Mouse (Mus musculus): ENCODE results near the gene Rrp1b. TPM values are rescaled to one million over a fixed set of nuclear protein-coding genes. Genes with fewer than 3 reads are reported as not detected.
"Not testable (repeated sequence)": the region's sequence is repeated elsewhere in the genome, so short reads cannot be mapped to it uniquely, and the experiment has no call there.

Rrp1b gene
- polyA plus RNA-seq, 1 experiment = not detected

DNA sequence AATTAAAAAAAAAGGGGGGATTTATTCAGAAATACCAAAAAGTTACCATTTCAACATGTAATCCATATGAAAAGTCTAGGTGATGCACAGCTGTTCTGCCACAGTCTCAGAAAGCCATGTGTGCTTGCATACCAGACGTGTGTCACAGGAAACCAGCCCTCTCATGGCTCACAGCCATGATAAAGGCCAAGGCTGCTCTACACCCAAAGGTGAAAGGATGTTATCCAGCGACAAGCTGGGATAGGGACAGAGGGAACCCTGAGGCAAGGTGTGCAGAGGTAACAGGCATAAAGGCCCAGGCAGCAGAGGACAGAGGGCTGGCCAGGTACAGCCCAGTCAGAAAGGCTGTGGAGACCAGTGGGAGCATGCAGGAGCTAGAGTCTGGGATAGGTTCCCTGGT lies 27.8 kb downstream of the Rrp1b start:
- 75% methylated on average over 2 of the region's 2 CpGs for WGBS
- peaks cover 15% of the 10 kb centered on the region for H3K4me1 ChIP-seq (ENCODE audit: control insufficient read depth, insufficient read depth, low read length)
- no peak overlapping the region for H3K4me3 ChIP-seq (ENCODE audit: insufficient read depth, low read depth, low read length)
- TF ChIP-seq POLR2A (IDR thresholded peaks at IDR 0.05; ENCODE audit: insufficient read depth, low read depth, low read length) (no peak), CTCF (IDR thresholded peaks at IDR 0.05; ENCODE audit: insufficient read depth, low read depth, low read length) (no peak)
- peak overlapping the region; percentile 96 for H3K27ac ChIP-seq (ENCODE audit: insufficient read depth, low read depth, low read length)

DNA sequence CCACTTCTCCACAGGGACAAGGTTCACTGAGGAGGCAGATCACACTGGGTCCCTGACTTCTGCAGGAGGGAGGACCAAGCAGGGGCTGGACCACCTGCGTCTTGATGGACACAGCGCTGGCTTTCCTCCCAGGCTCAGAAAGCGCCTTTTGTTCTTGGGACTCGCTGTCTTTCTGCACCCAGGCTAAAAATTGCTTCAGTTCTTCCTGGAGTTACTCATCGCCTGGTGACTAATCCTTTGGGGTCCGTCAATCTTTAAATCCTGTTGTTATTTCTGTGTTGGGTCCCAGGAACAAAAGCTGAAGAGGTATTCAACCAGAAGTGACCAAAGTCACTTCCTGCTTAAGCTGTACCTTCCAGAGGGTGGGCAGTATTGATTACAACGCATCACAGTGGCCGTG lies 28.9 kb downstream of the Rrp1b start:
- peaks cover 15% of the 10 kb centered on the region for H3K4me1 ChIP-seq (ENCODE audit: control insufficient read depth, insufficient read depth, low read length)
- peak overlapping the region; percentile 96 for H3K27ac ChIP-seq (ENCODE audit: insufficient read depth, low read depth, low read length)
- 16% methylated on average over 8 of the region's 8 CpGs for WGBS
- not testable (repeated sequence) for H3K4me3 ChIP-seq (ENCODE audit: insufficient read depth, low read depth, low read length)

DNA sequence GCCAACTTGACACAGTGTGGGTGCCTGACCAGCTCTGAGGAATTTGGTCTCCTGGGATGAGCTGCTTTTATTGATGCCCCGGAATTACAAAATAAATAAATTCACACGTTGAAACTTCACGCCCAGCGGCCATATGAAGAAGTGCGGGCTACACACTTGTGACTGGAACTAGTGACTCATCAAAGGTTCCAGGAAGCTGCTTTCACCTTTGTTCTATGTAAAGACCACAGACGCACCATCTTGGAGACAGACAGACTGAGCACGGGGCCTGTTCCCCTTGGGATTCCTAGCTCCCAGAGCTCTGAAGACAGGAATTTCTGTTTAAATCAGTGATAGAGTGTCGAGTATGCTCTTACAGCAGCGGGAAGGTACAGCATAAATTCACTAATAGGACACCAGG lies 31.6 kb downstream of the Rrp1b start:
- peaks cover 15% of the 10 kb centered on the region for H3K4me1 ChIP-seq (ENCODE audit: control insufficient read depth, insufficient read depth, low read length)
- 76% methylated on average over 9 of the region's 9 CpGs for WGBS
- no peak overlapping the region for H3K27ac ChIP-seq (ENCODE audit: insufficient read depth, low read depth, low read length)
- H3K4me3 ChIP-seq (ENCODE audit: insufficient read depth, low read depth, low read length) = no peak overlapping the region
- TF ChIP-seq CTCF (IDR thresholded peaks at IDR 0.05; ENCODE audit: insufficient read depth, low read depth, low read length) (no peak), POLR2A (IDR thresholded peaks at IDR 0.05; ENCODE audit: insufficient read depth, low read depth, low read length) (no peak)

DNA sequence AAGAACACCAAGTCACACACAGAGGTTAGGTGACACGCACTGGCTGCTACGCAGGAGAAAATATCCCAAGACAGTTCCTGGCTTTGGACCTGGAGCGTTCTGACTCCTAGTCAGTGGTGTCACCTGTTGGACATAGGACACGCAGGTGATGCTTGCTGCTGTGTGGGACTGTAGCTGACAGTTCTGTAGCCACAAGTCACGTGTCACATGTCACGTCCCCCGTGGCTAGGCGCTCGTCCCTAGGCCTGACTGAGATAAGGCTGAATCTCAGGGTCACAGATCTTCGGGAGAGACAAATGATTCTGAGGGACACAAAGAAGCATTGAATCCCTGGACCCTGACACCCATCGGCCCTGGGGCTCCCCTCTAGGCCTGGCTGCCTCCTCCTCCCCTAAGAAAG lies 32.5 kb downstream of the Rrp1b start:
- TF ChIP-seq CTCF (IDR thresholded peaks at IDR 0.05; ENCODE audit: insufficient read depth, low read depth, low read length) (no peak), POLR2A (IDR thresholded peaks at IDR 0.05; ENCODE audit: insufficient read depth, low read depth, low read length) (no peak)
- no peak overlapping the region for H3K4me3 ChIP-seq (ENCODE audit: insufficient read depth, low read depth, low read length)
- 90% methylated on average over 11 of the region's 11 CpGs for WGBS
- H3K4me1 ChIP-seq (ENCODE audit: control insufficient read depth, insufficient read depth, low read length) = peaks cover 17% of the 10 kb centered on the region
- H3K27ac ChIP-seq (ENCODE audit: insufficient read depth, low read depth, low read length) = no peak overlapping the region

DNA sequence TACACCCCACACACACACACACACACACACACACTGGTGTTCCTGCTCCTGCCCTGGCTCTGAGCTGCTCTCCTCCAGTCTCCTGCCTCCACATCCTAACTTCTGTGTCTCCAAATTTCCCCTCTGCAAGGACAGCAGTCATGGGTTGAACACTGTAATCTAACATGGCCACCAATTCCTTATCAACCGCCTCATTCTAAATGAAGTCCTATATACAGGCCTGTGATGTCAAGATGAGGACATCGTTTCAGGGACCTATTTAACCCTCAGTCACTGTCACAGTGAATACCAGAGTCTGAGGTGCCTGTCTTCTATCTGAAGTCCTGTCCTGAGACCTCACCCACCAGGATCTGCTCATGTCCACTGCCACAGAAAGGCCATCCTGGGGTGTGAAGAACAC lies 32.9 kb downstream of the Rrp1b start:
- H3K27ac ChIP-seq (ENCODE audit: insufficient read depth, low read depth, low read length) = no peak overlapping the region
- peaks cover 14% of the 10 kb centered on the region for H3K4me1 ChIP-seq (ENCODE audit: control insufficient read depth, insufficient read depth, low read length)
- no peak overlapping the region for H3K4me3 ChIP-seq (ENCODE audit: insufficient read depth, low read depth, low read length)
- 90% methylated on average over 2 of the region's 2 CpGs for whole genome bisulfite sequencing
- no peak for TF ChIP-seq CTCF (IDR thresholded peaks at IDR 0.05; ENCODE audit: insufficient read depth, low read depth, low read length)
- TF ChIP-seq POLR2A (IDR thresholded peaks at IDR 0.05; ENCODE audit: insufficient read depth, low read depth, low read length) = no peak

DNA sequence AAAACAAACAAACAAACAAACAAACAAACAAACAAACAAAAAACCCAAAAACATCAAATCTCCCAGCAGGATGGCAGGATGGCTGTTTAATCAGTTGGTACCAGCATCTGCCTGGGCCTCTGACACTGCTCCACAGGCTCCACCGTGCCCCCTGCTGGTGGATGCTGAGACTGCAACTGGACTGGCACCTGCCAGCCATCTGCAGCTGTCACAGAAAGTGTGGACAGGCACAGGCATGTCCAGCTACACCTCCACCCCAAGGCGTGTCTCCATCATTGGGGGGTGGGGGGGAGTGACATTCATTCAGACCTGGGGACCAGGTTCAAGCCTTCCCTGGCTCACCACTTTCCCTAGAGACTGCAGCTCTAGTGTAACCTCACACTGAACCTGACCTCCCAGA lies 37.5 kb downstream of the Rrp1b start:
- no peak overlapping the region for H3K27ac ChIP-seq (ENCODE audit: insufficient read depth, low read depth, low read length)
- TF ChIP-seq CTCF (IDR thresholded peaks at IDR 0.05; ENCODE audit: insufficient read depth, low read depth, low read length) (peak; percentile 98), POLR2A (IDR thresholded peaks at IDR 0.05; ENCODE audit: insufficient read depth, low read depth, low read length) (no peak)
- WGBS = 4% methylated on average over 2 of the region's 2 CpGs
- H3K4me3 ChIP-seq (ENCODE audit: insufficient read depth, low read depth, low read length) = no peak overlapping the region
- H3K4me1 ChIP-seq (ENCODE audit: control insufficient read depth, insufficient read depth, low read length) = peaks cover 5% of the 10 kb centered on the region

DNA sequence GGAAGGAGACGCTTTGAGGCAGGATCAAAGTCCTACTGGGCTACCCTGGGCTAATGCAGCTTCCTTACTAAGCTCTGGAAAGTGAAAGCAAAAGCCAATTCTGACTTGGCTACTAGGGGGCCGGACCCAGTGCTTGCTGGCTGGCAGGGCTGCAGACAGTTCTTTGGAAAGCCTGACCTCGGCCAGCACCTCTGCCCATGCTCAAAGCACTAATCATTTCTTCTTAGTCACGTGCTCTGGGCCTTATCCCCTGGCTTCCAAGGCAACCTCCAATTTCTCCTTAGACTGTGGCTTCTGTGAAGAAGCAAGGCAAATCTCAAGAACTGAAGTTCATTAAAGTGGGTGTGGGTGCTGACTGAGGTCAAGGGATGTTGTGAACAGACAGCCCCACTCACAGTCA lies 38.8 kb downstream of the Rrp1b start:
- H3K4me1 ChIP-seq (ENCODE audit: control insufficient read depth, insufficient read depth, low read length) = peaks cover 5% of the 10 kb centered on the region; the same call in 1 of the 2 replicates
- H3K4me3 ChIP-seq (ENCODE audit: insufficient read depth, low read depth, low read length) = no peak overlapping the region
- no peak overlapping the region for H3K27ac ChIP-seq (ENCODE audit: insufficient read depth, low read depth, low read length)
- TF ChIP-seq POLR2A (IDR thresholded peaks at IDR 0.05; ENCODE audit: insufficient read depth, low read depth, low read length) (no peak), CTCF (IDR thresholded peaks at IDR 0.05; ENCODE audit: insufficient read depth, low read depth, low read length) (no peak)
- 60% methylated on average over 4 of the region's 4 CpGs for WGBS

DNA sequence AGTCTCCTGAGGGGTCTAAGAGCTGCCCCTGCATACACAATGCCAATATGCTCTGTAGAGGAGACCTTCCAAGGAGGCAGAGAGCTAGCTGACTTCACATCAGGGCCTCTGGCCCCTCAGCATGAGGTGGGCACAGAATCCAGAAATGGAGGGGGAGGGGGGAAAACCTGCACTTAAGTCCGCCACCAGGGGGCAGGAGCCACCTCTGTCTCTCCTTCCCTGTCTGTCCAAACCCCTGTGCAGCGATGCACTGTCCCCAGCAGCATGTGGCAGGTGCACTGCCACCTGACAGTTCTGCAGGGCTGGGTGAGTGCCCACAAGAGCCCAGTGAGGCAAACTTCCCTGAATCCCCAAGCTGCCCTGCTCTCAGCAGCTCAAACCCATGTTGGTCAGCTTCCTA lies 39.3 kb downstream of the Rrp1b start:
- 3% methylated on average over 2 of the region's 2 CpGs for WGBS
- Histone ChIP-seq H3K4me1 (ENCODE audit: control insufficient read depth, insufficient read depth, low read length) (peaks cover 5% of the 10 kb centered on the region; the same call in 1 of the 2 replicates), H3K4me3 (ENCODE audit: insufficient read depth, low read depth, low read length) (no peak overlapping the region), H3K27ac (ENCODE audit: insufficient read depth, low read depth, low read length) (no peak overlapping the region)
- TF ChIP-seq POLR2A (IDR thresholded peaks at IDR 0.05; ENCODE audit: insufficient read depth, low read depth, low read length) (no peak), CTCF (IDR thresholded peaks at IDR 0.05; ENCODE audit: insufficient read depth, low read depth, low read length) (peak; percentile 67; the same call in 1 of the 2 replicates)

DNA sequence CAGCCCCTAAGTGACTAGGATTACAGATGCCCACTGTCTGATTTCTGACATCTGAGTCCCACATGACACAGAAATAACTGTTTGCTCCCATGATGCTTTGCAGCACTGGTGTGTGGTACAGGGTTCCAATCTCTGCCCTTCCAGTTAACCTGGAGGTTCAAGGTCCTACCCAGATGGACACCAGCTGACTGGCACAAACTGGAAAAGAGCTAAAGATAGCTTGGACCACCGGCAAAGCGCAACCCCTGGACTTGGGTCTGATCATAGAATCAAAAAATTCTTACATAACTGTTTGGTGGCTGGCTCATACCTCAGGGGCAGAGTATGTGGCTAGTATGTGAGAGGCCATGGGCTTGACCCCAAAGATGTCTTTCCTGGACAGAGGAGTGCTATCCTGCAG lies 47.5 kb downstream of the Rrp1b start:
- WGBS = 94% methylated on average over 2 of the region's 2 CpGs
- Histone ChIP-seq H3K4me3 (ENCODE audit: insufficient read depth, low read depth, low read length) (no peak overlapping the region), H3K4me1 (ENCODE audit: control insufficient read depth, insufficient read depth, low read length) (no peaks in the 10 kb centered on the region), H3K27ac (ENCODE audit: insufficient read depth, low read depth, low read length) (no peak overlapping the region)
- TF ChIP-seq CTCF (IDR thresholded peaks at IDR 0.05; ENCODE audit: insufficient read depth, low read depth, low read length) (no peak), POLR2A (IDR thresholded peaks at IDR 0.05; ENCODE audit: insufficient read depth, low read depth, low read length) (no peak)

DNA sequence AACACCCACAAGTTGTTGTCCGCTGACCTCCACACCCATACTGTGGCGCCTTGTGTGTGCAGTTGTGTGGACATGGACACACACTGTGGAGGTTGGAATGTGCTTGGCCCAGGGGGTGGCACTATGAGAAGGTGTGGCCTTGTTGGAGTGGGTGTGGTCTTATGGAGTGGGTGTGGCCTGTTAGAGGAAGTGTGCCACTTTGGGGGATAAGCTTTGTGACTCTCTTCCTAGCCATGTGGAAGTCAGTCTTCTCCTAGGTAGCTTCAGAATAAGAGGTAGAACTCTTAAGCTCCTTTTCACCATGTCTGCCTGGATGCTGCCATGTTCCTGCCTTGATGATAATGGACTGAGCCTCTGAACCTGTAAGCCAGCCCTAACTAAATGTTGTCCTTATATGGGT lies 51.2 kb downstream of the Rrp1b start:
- WGBS = 96% methylated on average over 2 of the region's 2 CpGs
- no peak for TF ChIP-seq POLR2A (IDR thresholded peaks at IDR 0.05; ENCODE audit: insufficient read depth, low read depth, low read length)

More for the DNA sequence above, 51.2 kb downstream of the Rrp1b start:
- Histone ChIP-seq H3K27ac (ENCODE audit: insufficient read depth, low read depth, low read length) (no peak overlapping the region), H3K4me1 (ENCODE audit: control insufficient read depth, insufficient read depth, low read length) (peaks cover 7% of the 10 kb centered on the region), H3K4me3 (ENCODE audit: insufficient read depth, low read depth, low read length) (no peak overlapping the region)

Measured in olfactory bulb, adult 2 months (tissue).